Mouse (Mus musculus) ES-Bruce4 (cell line): Measurements from ENCODE around the gene Mrpl3. TPM values are rescaled to one million over a fixed set of nuclear protein-coding genes. Genes with fewer than 3 reads are reported as not detected.

Experiments used
- H3K27ac ChIP-seq: 2 replicates; pipeline ENCODE4 v1.5.1; 2012; ENCODE audit warnings: low read length, inconsistent platforms; ENCODE audit not compliant: insufficient read depth
- H3K27me3 ChIP-seq: 2 replicates; pipeline ENCODE4 v1.6.1; 2012; ENCODE audit warnings: mild to moderate bottlenecking, low read length, inconsistent platforms; ENCODE audit not compliant: control insufficient read depth, poor library complexity, insufficient read depth, severe bottlenecking
- H3K36me3 ChIP-seq: 2 replicates; pipeline ENCODE4 v1.6.1; 2012; ENCODE audit warnings: inconsistent platforms, mild to moderate bottlenecking, low read length, moderate library complexity; ENCODE audit not compliant: control insufficient read depth, poor library complexity, insufficient read depth, severe bottlenecking
- H3K4me1 ChIP-seq: one replicate; pipeline ENCODE4 v1.8.1; 2011; ENCODE audit warnings: low read length; ENCODE audit not compliant: control insufficient read depth, insufficient read depth
- H3K4me3 ChIP-seq: 2 replicates; pipeline ENCODE4 v1.5.1; 2011; ENCODE audit warnings: low read depth, mild to moderate bottlenecking, low read length
- H3K9ac ChIP-seq: 2 replicates; pipeline ENCODE4 v1.6.1; 2012; ENCODE audit warnings: low read depth, mild to moderate bottlenecking, inconsistent platforms; ENCODE audit not compliant: poor library complexity, severe bottlenecking
- H3K9me3 ChIP-seq: replicated peaks from 2 replicates; pipeline ENCODE4 v1.6.1; 2012; ENCODE audit warnings: mild to moderate bottlenecking, low read length, inconsistent platforms; ENCODE audit not compliant: control insufficient read depth, poor library complexity, insufficient read depth, severe bottlenecking
- CTCF ChIP-seq: IDR thresholded peaks from one replicate; pipeline ENCODE4 v1.8.1; 2011; ENCODE audit warnings: low read depth, low read length
- EP300 ChIP-seq: IDR thresholded peaks from 2 replicates; pipeline ENCODE4 v1.6.1; 2011; ENCODE audit warnings: low read depth, low read length; ENCODE audit not compliant: insufficient read depth
- POLR2A ChIP-seq: IDR thresholded peaks from one replicate; pipeline ENCODE4 v1.8.1; 2011; ENCODE audit warnings: low read length; ENCODE audit not compliant: insufficient read depth
- polyA plus RNA-seq: library from polyadenylated mRNA; stranded (reverse); fragments of >200 nt; gene quantifications from 2 replicates; pipeline ENCODE4 v1.2.4, GENCODE M21; 2011; ENCODE audit warnings: low read depth; ENCODE audit not compliant: missing spikeins, insufficient read depth, insufficient read length

Mrpl3 gene
- polyA plus RNA-seq, 1 experiment, result 66.1 TPM

DNA sequence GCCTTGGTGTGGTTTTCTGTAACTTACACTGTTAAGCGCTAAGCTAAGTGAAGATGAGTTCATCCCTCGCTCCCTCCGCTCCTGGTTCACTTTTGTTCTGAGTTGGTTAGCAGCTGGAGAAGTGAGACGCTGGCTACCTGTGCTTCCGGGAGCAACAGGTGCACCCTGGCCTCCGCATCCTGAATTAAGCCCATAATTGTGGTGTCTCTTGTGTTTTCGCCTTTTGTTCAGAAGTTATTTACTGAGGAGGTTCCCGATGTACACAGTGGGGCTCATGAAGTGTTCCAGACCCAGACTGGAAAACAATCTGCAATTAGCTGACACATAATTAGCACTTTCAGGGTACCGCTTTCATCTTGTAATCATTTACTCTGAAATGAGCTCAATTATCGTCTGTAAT is 16.1 kb downstream of the Mrpl3 start:
- no peaks in the 10 kb centered on the region for H3K27me3 ChIP-seq
- H3K9me3 ChIP-seq, result no peaks in the 10 kb centered on the region
- no peak overlapping the region for H3K4me3 ChIP-seq
- no peak overlapping the region for H3K9ac ChIP-seq
- no peaks in the 10 kb centered on the region for H3K4me1 ChIP-seq
- TF ChIP-seq POLR2A, result no peak
- TF ChIP-seq EP300, result no peak
- no peak for TF ChIP-seq CTCF
- H3K36me3 ChIP-seq, result peaks cover 8% of the 10 kb centered on the region
- H3K27ac ChIP-seq, result no peak overlapping the region

DNA sequence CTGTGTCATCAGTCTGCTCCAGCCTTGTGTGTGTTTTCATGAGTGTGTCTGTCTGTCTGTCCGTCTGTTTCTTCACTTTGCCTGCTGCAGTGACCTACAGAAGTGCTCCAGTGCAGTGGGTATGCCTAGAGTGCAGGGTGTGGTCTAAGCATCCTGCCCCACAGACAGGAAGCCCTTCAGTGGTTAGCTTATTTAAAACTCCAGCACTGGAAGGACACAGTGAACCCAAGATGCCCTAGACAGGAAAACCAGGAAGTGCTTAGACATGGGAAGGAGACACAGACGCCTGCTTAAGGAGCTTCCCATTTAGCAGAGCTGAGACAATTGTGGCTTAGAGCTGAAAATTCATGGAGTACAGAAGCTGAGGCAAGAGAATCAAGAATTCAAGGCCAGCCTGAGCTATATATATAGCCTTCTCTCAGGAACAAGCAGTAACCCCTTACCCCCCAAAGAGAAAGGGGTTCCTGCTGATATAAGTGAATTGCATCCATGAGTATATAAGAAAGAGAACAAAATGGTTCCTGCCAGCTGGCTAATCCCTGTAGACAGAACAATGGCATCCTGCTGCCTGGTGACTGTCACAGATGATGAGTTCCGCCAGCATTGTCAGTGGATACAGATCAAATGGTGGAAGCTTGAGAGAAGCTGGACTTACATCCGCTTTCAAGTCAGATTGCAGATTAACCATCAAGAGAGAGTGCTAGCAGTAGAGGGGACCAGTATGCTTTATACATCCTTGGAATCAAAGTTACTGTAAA is 20.1 kb downstream of the Mrpl3 start:
- H3K4me3 ChIP-seq, result no peak overlapping the region
- H3K36me3 ChIP-seq, result peaks cover 11% of the 10 kb centered on the region
- H3K27me3 ChIP-seq, result no peaks in the 10 kb centered on the region
- no peak overlapping the region for H3K9ac ChIP-seq
- H3K27ac ChIP-seq, result no peak overlapping the region
- TF ChIP-seq EP300, result no peak
- TF ChIP-seq CTCF, result no peak
- no peak for TF ChIP-seq POLR2A
- no peaks in the 10 kb centered on the region for H3K4me1 ChIP-seq
- no peaks in the 10 kb centered on the region for H3K9me3 ChIP-seq

DNA sequence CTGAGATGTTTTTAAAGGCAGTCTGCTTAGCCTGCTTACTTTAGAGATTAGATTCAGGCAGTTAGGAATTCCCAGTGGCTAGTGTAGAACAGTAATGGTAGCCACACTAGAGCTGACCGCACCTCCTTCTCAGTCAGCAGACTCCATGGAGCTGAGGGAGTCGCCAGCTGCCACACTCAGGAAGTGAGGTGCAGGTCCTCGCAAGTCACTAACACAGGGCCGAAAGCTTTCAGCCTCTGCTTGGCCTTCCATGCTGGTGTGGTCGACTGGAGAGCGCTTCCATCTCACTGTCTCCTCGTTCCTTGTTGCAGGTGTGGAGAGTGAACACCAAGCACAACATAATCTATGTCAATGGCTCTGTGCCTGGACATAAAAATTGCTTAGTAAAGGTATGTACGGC is 21.8 kb downstream of the Mrpl3 start:
- Histone ChIP-seq H3K36me3 (peaks cover 11% of the 10 kb centered on the region), H3K9ac (no peak overlapping the region), H3K27me3 (no peaks in the 10 kb centered on the region), H3K4me3 (no peak overlapping the region), H3K4me1 (no peaks in the 10 kb centered on the region), H3K9me3 (no peaks in the 10 kb centered on the region), H3K27ac (no peak overlapping the region)
- no peak for TF ChIP-seq POLR2A
- no peak for TF ChIP-seq CTCF
- no peak for TF ChIP-seq EP300

DNA sequence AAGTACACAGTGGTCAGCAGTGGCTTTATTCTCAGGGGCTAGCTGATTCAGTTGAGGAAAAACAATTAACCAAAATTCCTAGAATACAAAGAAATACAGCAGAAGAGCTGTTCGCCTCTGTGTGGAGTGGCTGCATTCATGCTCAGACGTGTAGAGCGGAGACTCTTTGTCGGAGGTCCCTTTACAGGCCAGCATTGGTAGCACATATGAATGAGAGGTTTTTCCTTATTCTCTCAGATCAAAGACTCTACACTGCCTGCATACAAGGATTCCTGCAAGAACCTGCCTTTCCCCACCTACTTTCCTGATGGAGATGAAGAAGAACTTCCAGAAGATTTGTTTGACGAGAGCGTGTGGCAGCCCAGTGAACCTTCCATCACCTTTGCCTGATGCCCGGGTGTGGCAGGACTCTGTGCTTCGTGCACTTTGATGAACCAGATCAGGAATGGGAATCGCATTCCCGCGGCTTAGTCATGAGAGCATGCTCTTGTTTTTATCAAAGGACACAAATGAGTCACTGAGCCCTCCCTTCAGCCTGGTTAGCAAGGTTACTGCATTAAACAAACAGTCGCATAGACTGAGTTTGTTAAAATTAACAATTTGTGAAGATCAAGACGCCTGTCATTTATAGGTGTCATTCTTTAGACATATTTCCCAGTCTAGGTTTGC is 23.9 kb downstream of the Mrpl3 start:
- peaks cover 11% of the 10 kb centered on the region for H3K36me3 ChIP-seq
- H3K27me3 ChIP-seq, result no peaks in the 10 kb centered on the region
- TF ChIP-seq POLR2A (no peak), EP300 (no peak), CTCF (no peak)
- H3K9ac ChIP-seq, result no peak overlapping the region
- no peak overlapping the region for H3K27ac ChIP-seq
- no peaks in the 10 kb centered on the region for H3K4me1 ChIP-seq
- H3K9me3 ChIP-seq, result no peaks in the 10 kb centered on the region
- no peak overlapping the region for H3K4me3 ChIP-seq

DNA sequence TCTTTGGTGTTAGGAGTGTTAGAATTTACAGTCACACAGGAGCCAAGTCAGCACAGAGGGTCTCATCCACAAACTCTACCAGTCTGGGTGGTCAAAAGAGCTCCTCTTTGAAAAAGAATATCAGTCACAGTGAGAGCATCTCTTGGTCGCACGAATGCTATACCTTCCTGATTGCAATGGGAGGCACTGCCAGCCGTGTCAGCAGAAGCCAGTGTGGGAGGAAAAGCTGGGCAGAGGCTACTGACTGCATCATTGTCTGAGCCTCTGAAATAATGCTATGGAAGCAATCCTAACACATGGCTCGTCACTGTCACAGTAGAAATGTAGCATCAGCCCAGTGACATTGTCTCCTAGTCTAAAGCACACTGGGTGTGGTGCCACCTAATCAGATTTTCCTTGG is 25.4 kb downstream of the Mrpl3 start:
- Histone ChIP-seq H3K36me3 (peaks cover 9% of the 10 kb centered on the region), H3K4me1 (no peaks in the 10 kb centered on the region), H3K9me3 (no peaks in the 10 kb centered on the region), H3K27ac (no peak overlapping the region), H3K4me3 (no peak overlapping the region), H3K27me3 (no peaks in the 10 kb centered on the region), H3K9ac (no peak overlapping the region)
- TF ChIP-seq CTCF (no peak), POLR2A (no peak), EP300 (no peak)

- Histone ChIP-seq H3K27ac (no peak overlapping the region), H3K36me3 (peaks cover 5% of the 10 kb centered on the region), H3K9ac (no peak overlapping the region), H3K4me1 (no peaks in the 10 kb centered on the region), H3K27me3 (no peaks in the 10 kb centered on the region), H3K9me3 (no peaks in the 10 kb centered on the region), H3K4me3 (no peak overlapping the region)
- TF ChIP-seq EP300, result no peak
- TF ChIP-seq POLR2A, result no peak
- TF ChIP-seq CTCF, result no peak
These were observed 27.2 kb downstream of the Mrpl3 start for GRCm38 (mm10) chr9:105080246-105080645.
